Mouse (Mus musculus) intestine, embryonic 14.5 days (tissue): ENCODE results near the gene Smg1. TPM values are rescaled to one million over a fixed set of nuclear protein-coding genes. Genes with fewer than 3 reads are reported as not detected.
"Not testable (repeated sequence)": the region's sequence is repeated elsewhere in the genome, so short reads cannot be mapped to it uniquely, and the experiment has no call there.

Experiments
- ATAC-seq: fragments of 200-750 bp; cut with Nextera tagmentation; replicated peaks from 2 replicates; pipeline ENCODE4 v1.8.0; 2017; ENCODE audit warnings: low read depth, moderate number of reproducible peaks, moderate TSS enrichment, moderate library complexity; ENCODE audit not compliant: low FRiP score, low TSS enrichment
- DNase-seq: peaks from one replicate; pipeline ENCODE4 v3.0.0-alpha.2; 2018; ENCODE audit warnings: low spot score
- H3K27ac ChIP-seq: fragments of 300-500 bp; sonication (generic); 2 replicates; pipeline ENCODE4 v1.5.1; 2014; ENCODE audit warnings: low read depth, mild to moderate bottlenecking, control low read depth
- H3K27me3 ChIP-seq: fragments of 300-500 bp; sonication (generic); replicated peaks from 2 replicates; pipeline ENCODE4 v1.6.1; 2014; ENCODE audit warnings: low read length, control low read depth; ENCODE audit not compliant: control insufficient read depth, insufficient read depth
- H3K36me3 ChIP-seq: fragments of 300-500 bp; sonication (generic); 2 replicates; pipeline ENCODE4 v1.6.1; 2014; ENCODE audit warnings: low read length, control low read depth; ENCODE audit not compliant: control insufficient read depth, insufficient read depth
- H3K4me1 ChIP-seq: fragments of 300-500 bp; sonication (generic); replicated peaks from 2 replicates; pipeline ENCODE4 v1.6.1; 2014; ENCODE audit warnings: low read length, control low read depth, mixed read lengths; ENCODE audit not compliant: control insufficient read depth, insufficient read depth
- H3K4me2 ChIP-seq: fragments of 300-500 bp; sonication (generic); 2 replicates; pipeline ENCODE4 v1.6.1; 2014; ENCODE audit warnings: low read length
- H3K4me3 ChIP-seq: fragments of 300-500 bp; sonication (generic); 2 replicates; pipeline ENCODE4 v1.5.1; 2014; ENCODE audit warnings: low read depth, low read length, control low read depth, mixed read lengths
- H3K9ac ChIP-seq: fragments of 300-500 bp; sonication (generic); 2 replicates; pipeline ENCODE4 v1.6.1; 2014; ENCODE audit warnings: mild to moderate bottlenecking, low read length
- H3K9me3 ChIP-seq: fragments of 300-500 bp; sonication (generic); 2 replicates; pipeline ENCODE4 v1.6.1; 2016; ENCODE audit warnings: low read length, control low read depth; ENCODE audit not compliant: control insufficient read depth
- WGBS: fragments of 180-500 bp; shearing (Covaris S2); extraction: QIAGEN DNeasy Blood & Tissue Kit; methylation state at CpG from one replicate; pipeline ENCODE4 v1.1.7; 2014; 5-methylcytosine and 5-hydroxymethylcytosine counted together
- polyA plus RNA-seq: library from polyadenylated mRNA; unstranded; fragments of >200 nt; fragmentation: Nextera tagmentation; extraction: Ambion mirVana; gene quantifications from 2 replicates; pipeline ENCODE4 v1.2.1, GENCODE M21; 2014

The Smg1 gene
- polyA plus RNA-seq, 1 experiment from 2014 or later, result 26.4 TPM

- Histone ChIP-seq H3K36me3 (peaks cover 78% of the 10 kb centered on the region), H3K27ac (no peak overlapping the region), H3K4me2 (no peak overlapping the region), H3K4me3 (no peak overlapping the region), H3K4me1 (no peaks in the 10 kb centered on the region), H3K9ac (no peak overlapping the region), H3K27me3 (no peaks in the 10 kb centered on the region), H3K9me3 (no peaks in the 10 kb centered on the region)
- DNase-seq (no peak), ATAC-seq (no peak)
- 90% methylated on average over 4 of the region's 4 CpGs for WGBS
These were observed 57.6 kb downstream of the Smg1 start for GRCm38 (mm10) chr7:118185878-118186277.

- Histone ChIP-seq H3K27ac (no peak overlapping the region), H3K27me3 (no peaks in the 10 kb centered on the region), H3K9me3 (no peaks in the 10 kb centered on the region), H3K4me1 (no peaks in the 10 kb centered on the region), H3K4me3 (no peak overlapping the region), H3K4me2 (no peak overlapping the region), H3K36me3 (peaks cover 72% of the 10 kb centered on the region), H3K9ac (no peak overlapping the region)
- 88% methylated on average over 1 of the region's 1 CpGs for WGBS
- no peak for DNase-seq
- ATAC-seq, result no peak
These were observed 58.9 kb downstream of the Smg1 start for GRCm38 (mm10) chr7:118184604-118185003.

- WGBS, result 95% methylated on average over 3 of the region's 3 CpGs
- no peak overlapping the region for H3K4me2 ChIP-seq
- H3K27ac ChIP-seq, result no peak overlapping the region
- no peak overlapping the region for H3K4me3 ChIP-seq
- DNase-seq (no peak), ATAC-seq (no peak)
- no peaks in the 10 kb centered on the region for H3K4me1 ChIP-seq
- no peaks in the 10 kb centered on the region for H3K9me3 ChIP-seq
- peaks cover 77% of the 10 kb centered on the region for H3K36me3 ChIP-seq
- H3K27me3 ChIP-seq, result no peaks in the 10 kb centered on the region
- H3K9ac ChIP-seq, result no peak overlapping the region
These were observed 62.3 kb downstream of the Smg1 start for GRCm38 (mm10) chr7:118181123-118181522.

GRCm38 (mm10) chr7:118179782-118180181, 63.7 kb downstream of the Smg1 start:
- ATAC-seq (no peak), DNase-seq (no peak)
- H3K27me3 ChIP-seq, result no peaks in the 10 kb centered on the region
- H3K36me3 ChIP-seq, result peaks cover 75% of the 10 kb centered on the region
- no peaks in the 10 kb centered on the region for H3K9me3 ChIP-seq
- H3K9ac ChIP-seq, result no peak overlapping the region
- no peak overlapping the region for H3K27ac ChIP-seq
- no peak overlapping the region for H3K4me3 ChIP-seq
- H3K4me1 ChIP-seq, result no peaks in the 10 kb centered on the region
- 83% methylated on average over 3 of the region's 3 CpGs for WGBS
- no peak overlapping the region for H3K4me2 ChIP-seq

GRCm38 (mm10) chr7:118175821-118176355, 67.6 kb downstream of the Smg1 start:
- 86% methylated on average over 1 of the region's 1 CpGs for WGBS
- no peak for ATAC-seq
- no peak overlapping the region for H3K4me3 ChIP-seq
- no peaks in the 10 kb centered on the region for H3K4me1 ChIP-seq
- H3K4me2 ChIP-seq, result no peak overlapping the region
- DNase-seq, result no peak
- no peaks in the 10 kb centered on the region for H3K27me3 ChIP-seq
- H3K27ac ChIP-seq, result no peak overlapping the region
- H3K9ac ChIP-seq, result no peak overlapping the region
- H3K36me3 ChIP-seq, result peaks cover 74% of the 10 kb centered on the region
- H3K9me3 ChIP-seq, result no peaks in the 10 kb centered on the region

- H3K27ac ChIP-seq, H3K9me3 ChIP-seq, H3K4me1 ChIP-seq, H3K27me3 ChIP-seq, H3K4me2 ChIP-seq, H3K4me3 ChIP-seq, H3K9ac ChIP-seq, ATAC-seq, DNase-seq: not testable (repeated sequence)
- 94% methylated on average over 2 of the region's 2 CpGs for WGBS
- H3K36me3 ChIP-seq, result peaks cover 86% of the 10 kb centered on the region
These were observed 73.3 kb downstream of the Smg1 start for GRCm38 (mm10) chr7:118170125-118170524.

- no peak for DNase-seq
- no peaks in the 10 kb centered on the region for H3K9me3 ChIP-seq
- H3K4me1 ChIP-seq, result no peaks in the 10 kb centered on the region
- peaks cover 66% of the 10 kb centered on the region for H3K36me3 ChIP-seq
- H3K27ac ChIP-seq, result no peak overlapping the region
- no peak for ATAC-seq
- H3K9ac ChIP-seq, result no peak overlapping the region
- no peaks in the 10 kb centered on the region for H3K27me3 ChIP-seq
- no peak overlapping the region for H3K4me2 ChIP-seq
- 95% methylated on average over 8 of the region's 8 CpGs for WGBS
- H3K4me3 ChIP-seq, result no peak overlapping the region
These were observed 80.5 kb downstream of the Smg1 start for GRCm38 (mm10) chr7:118163006-118163405.

- no peak overlapping the region for H3K4me3 ChIP-seq
- WGBS, result 91% methylated on average over 3 of the region's 3 CpGs
- no peaks in the 10 kb centered on the region for H3K4me1 ChIP-seq
- no peak overlapping the region for H3K9ac ChIP-seq
- H3K36me3 ChIP-seq, result peaks cover 66% of the 10 kb centered on the region
- ATAC-seq (no peak), DNase-seq (no peak)
- H3K27me3 ChIP-seq, result no peaks in the 10 kb centered on the region
- H3K9me3 ChIP-seq, result no peaks in the 10 kb centered on the region
- H3K4me2 ChIP-seq, result no peak overlapping the region
- H3K27ac ChIP-seq, result no peak overlapping the region
These were observed 83.3 kb downstream of the Smg1 start for GRCm38 (mm10) chr7:118160121-118160520.

- Histone ChIP-seq H3K4me1 (no peaks in the 10 kb centered on the region), H3K27me3 (no peaks in the 10 kb centered on the region), H3K4me3 (no peak overlapping the region), H3K36me3 (peaks cover 80% of the 10 kb centered on the region), H3K27ac (no peak overlapping the region), H3K9me3 (no peaks in the 10 kb centered on the region), H3K9ac (no peak overlapping the region), H3K4me2 (no peak overlapping the region)
- no peak for DNase-seq
- 90% methylated on average over 7 of the region's 7 CpGs for WGBS
- ATAC-seq, result no peak
These were observed 87.0 kb downstream of the Smg1 start for GRCm38 (mm10) chr7:118156461-118156860.
